Mouse (Mus musculus) heart, embryonic 10.5 days (tissue): ENCODE results near the gene Rabgap1l. TPM values are rescaled to one million over a fixed set of nuclear protein-coding genes. Genes with fewer than 3 reads are reported as not detected.

Experiments
- DNase-seq: peaks from one replicate; pipeline ENCODE4 v3.0.0-alpha.2; 2017; ENCODE audit warnings: low spot score
- H3K27ac ChIP-seq: fragments of 300-500 bp; sonication (generic); 2 replicates; pipeline ENCODE4 v1.5.1; 2016; ENCODE audit warnings: mild to moderate bottlenecking
- H3K27me3 ChIP-seq: fragments of 300-500 bp; sonication (generic); 2 replicates; pipeline ENCODE4 v1.6.1; 2016; ENCODE audit warnings: mild to moderate bottlenecking; ENCODE audit not compliant: poor library complexity, insufficient read depth, severe bottlenecking
- H3K36me3 ChIP-seq: fragments of 300-500 bp; sonication (generic); 2 replicates; pipeline ENCODE4 v1.6.1; 2016; ENCODE audit warnings: mild to moderate bottlenecking, moderate library complexity
- H3K4me1 ChIP-seq: fragments of 300-500 bp; sonication (generic); 2 replicates; pipeline ENCODE4 v1.6.1; 2016; ENCODE audit warnings: mild to moderate bottlenecking
- H3K4me3 ChIP-seq: fragments of 300-500 bp; sonication (generic); 2 replicates; pipeline ENCODE4 v1.5.1; 2016; ENCODE audit warnings: mild to moderate bottlenecking, moderate library complexity
- H3K9me3 ChIP-seq: fragments of 300-500 bp; sonication (generic); 2 replicates; pipeline ENCODE4 v1.6.1; 2016; ENCODE audit warnings: mild to moderate bottlenecking, moderate library complexity
- WGBS: fragments of 180-500 bp; shearing (Covaris S2); methylation state at CpG from one replicate; pipeline ENCODE4 v1.1.7; 2016; 5-methylcytosine and 5-hydroxymethylcytosine counted together
- polyA plus RNA-seq: library from polyadenylated mRNA; unstranded; fragments of >200 nt; fragmentation: Nextera tagmentation; extraction: Ambion mirVana; gene quantifications from 2 replicates; pipeline ENCODE4 v1.2.1, GENCODE M21; 2016

The Rabgap1l gene
- polyA plus RNA-seq, 1 experiment from 2014 or later: 28.1 TPM

GRCm38 (mm10) chr1:160535649-160536048, 257.4 kb downstream of the Rabgap1l start:
- Histone ChIP-seq H3K4me1 (peaks cover 10% of the 10 kb centered on the region; the same call in 1 of the 2 replicates), H3K36me3 (no peaks in the 10 kb centered on the region), H3K4me3 (no peak overlapping the region), H3K27me3 (no peaks in the 10 kb centered on the region), H3K9me3 (no peaks in the 10 kb centered on the region), H3K27ac (peak overlapping the region; percentile 62; the same call in 1 of the 2 replicates)
- DNase-seq: no peak
- WGBS: 84% methylated on average over 8 of the region's 8 CpGs

- no peak for DNase-seq
- Histone ChIP-seq H3K36me3 (no peaks in the 10 kb centered on the region), H3K4me3 (no peak overlapping the region), H3K9me3 (no peaks in the 10 kb centered on the region), H3K27me3 (no peaks in the 10 kb centered on the region), H3K27ac (no peak overlapping the region), H3K4me1 (peaks cover 10% of the 10 kb centered on the region; the same call in 1 of the 2 replicates)
- WGBS: 65% methylated on average over 2 of the region's 2 CpGs
These were observed 258.3 kb downstream of the Rabgap1l start for GRCm38 (mm10) chr1:160534571-160535335.

DNA sequence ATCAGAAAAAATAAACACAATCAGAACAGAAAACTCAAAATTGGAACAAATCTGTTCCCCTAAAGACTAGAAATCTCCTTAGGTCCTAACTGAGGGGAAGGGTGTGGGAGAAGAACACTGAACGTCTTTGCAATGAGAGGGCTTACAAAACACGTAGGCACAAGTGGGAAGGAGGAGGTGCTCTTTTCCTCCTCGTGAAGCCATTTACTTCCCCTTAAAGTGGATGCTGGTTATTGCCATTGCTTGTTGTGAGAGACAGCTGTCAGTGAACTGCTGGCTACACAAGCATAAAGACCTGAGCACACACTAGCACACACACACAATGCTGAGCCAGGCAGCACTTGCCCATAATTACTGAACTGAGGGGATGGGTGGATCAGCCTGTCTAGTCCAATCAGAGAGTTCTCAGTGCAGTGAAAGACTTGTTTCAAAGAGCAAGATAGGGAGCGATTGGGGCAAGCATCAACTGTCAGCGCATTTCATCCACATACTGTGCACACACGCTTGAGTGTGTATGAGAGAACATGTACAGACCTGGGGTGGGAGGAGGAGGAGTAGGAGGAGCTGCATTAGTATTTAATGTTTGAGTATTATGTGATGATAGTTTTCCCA, 259.7 kb downstream of the Rabgap1l start:
- H3K27me3 ChIP-seq: no peaks in the 10 kb centered on the region
- no peak for DNase-seq
- H3K36me3 ChIP-seq: no peaks in the 10 kb centered on the region
- peaks cover 10% of the 10 kb centered on the region; the same call in 1 of the 2 replicates for H3K4me1 ChIP-seq
- peak overlapping the region; percentile 38; the same call in 1 of the 2 replicates for H3K27ac ChIP-seq
- no peak overlapping the region for H3K4me3 ChIP-seq
- 52% methylated on average over 6 of the region's 6 CpGs for WGBS
- H3K9me3 ChIP-seq: no peaks in the 10 kb centered on the region

DNA sequence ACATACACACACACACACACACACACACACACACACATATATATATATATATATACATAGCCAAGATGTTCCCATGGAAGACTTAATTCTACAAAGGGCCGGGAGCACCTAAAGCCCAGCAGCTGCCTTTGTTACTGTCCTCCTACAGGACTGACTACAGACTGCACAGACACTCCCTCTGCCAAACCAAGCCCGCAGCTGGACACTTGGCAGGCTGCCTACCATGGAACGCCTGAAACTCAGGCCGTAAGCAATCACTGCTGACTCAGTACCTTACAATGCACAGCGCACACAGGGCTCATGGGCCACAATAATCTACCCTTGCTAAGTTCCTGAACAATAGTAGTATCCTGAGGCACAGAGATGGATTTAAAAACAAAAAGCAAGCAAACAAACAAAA, 261.6 kb downstream of the Rabgap1l start:
- no peaks in the 10 kb centered on the region for H3K36me3 ChIP-seq
- peak; percentile 88 for DNase-seq
- no peaks in the 10 kb centered on the region for H3K27me3 ChIP-seq
- H3K9me3 ChIP-seq: no peaks in the 10 kb centered on the region
- peaks cover 10% of the 10 kb centered on the region; the same call in 1 of the 2 replicates for H3K4me1 ChIP-seq
- H3K27ac ChIP-seq: no peak overlapping the region
- no peak overlapping the region for H3K4me3 ChIP-seq
- WGBS: 43% methylated on average over 5 of the region's 5 CpGs

- no peak for DNase-seq
- Histone ChIP-seq H3K4me1 (peaks cover 12% of the 10 kb centered on the region; the same call in 1 of the 2 replicates), H3K4me3 (no peak overlapping the region), H3K27me3 (no peaks in the 10 kb centered on the region), H3K27ac (no peak overlapping the region), H3K36me3 (no peaks in the 10 kb centered on the region), H3K9me3 (no peaks in the 10 kb centered on the region)
- WGBS: 47% methylated on average over 3 of the region's 3 CpGs
These were observed 271.1 kb downstream of the Rabgap1l start for GRCm38 (mm10) chr1:160521918-160522317.

- Histone ChIP-seq H3K36me3 (no peaks in the 10 kb centered on the region), H3K9me3 (no peaks in the 10 kb centered on the region), H3K4me1 (peaks cover 12% of the 10 kb centered on the region; the same call in 1 of the 2 replicates), H3K4me3 (no peak overlapping the region), H3K27ac (peak overlapping the region; percentile 23; the same call in 1 of the 2 replicates), H3K27me3 (no peaks in the 10 kb centered on the region)
- WGBS: 45% methylated on average over 3 of the region's 3 CpGs
- no peak for DNase-seq
These were observed 272.3 kb downstream of the Rabgap1l start for GRCm38 (mm10) chr1:160520665-160521064.

DNA sequence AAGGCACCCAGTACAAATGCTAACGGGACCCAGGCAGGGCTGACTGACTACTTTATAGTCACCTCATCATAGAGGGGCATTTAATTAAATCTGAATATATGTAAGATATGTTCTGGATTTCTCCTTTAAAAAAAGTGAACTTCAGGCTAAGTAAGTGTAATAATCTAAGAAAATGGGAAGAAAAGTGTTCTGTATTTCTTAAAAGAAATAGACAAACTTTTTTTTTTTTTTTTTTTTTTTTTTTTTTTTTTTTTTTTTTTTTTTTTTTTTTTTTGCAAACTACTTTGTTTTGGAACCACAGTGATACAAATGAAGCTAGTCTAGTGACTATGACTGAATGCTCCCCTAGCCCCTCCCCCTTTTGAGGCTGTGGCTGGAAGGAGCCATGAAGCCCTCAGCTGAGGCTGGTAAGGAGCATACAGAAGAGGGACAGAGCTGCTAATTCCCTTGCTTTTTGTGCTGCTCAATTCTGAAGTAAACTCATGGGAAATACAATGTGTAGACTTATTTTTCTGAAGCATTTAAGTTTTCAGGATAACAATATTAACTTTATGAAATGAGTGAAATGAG, 273.0 kb downstream of the Rabgap1l start:
- no peak for DNase-seq
- no peak overlapping the region for H3K27ac ChIP-seq
- H3K9me3 ChIP-seq: no peaks in the 10 kb centered on the region
- no peaks in the 10 kb centered on the region for H3K27me3 ChIP-seq
- no peaks in the 10 kb centered on the region for H3K36me3 ChIP-seq
- 85% methylated on average over 1 of the region's 1 CpGs for WGBS
- peaks cover 12% of the 10 kb centered on the region; the same call in 1 of the 2 replicates for H3K4me1 ChIP-seq
- H3K4me3 ChIP-seq: no peak overlapping the region

DNA sequence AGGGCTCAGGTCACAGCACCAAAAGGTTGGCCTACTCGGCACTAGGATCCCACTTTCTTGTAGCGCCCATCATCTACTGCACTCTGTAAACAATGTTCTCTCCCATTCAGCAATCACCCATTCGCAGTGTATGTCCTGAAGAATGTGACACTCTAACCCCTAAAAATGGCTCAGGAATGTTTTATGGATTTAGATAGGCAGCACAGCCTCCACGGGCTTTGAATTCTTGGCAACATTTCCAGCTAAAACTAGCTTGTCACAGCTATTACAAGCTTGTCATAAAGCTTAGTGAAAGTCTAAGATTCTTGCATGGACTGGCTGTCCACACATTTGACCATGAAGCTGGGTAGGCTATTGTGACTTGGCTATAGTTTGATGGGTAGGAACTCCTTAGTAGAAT, 274.5 kb downstream of the Rabgap1l start:
- no peak overlapping the region for H3K4me3 ChIP-seq
- DNase-seq: no peak
- H3K27ac ChIP-seq: no peak overlapping the region
- H3K27me3 ChIP-seq: no peaks in the 10 kb centered on the region
- no peaks in the 10 kb centered on the region for H3K36me3 ChIP-seq
- WGBS: 58% methylated on average over 4 of the region's 4 CpGs
- H3K4me1 ChIP-seq: peaks cover 12% of the 10 kb centered on the region; the same call in 1 of the 2 replicates
- H3K9me3 ChIP-seq: no peaks in the 10 kb centered on the region

DNA sequence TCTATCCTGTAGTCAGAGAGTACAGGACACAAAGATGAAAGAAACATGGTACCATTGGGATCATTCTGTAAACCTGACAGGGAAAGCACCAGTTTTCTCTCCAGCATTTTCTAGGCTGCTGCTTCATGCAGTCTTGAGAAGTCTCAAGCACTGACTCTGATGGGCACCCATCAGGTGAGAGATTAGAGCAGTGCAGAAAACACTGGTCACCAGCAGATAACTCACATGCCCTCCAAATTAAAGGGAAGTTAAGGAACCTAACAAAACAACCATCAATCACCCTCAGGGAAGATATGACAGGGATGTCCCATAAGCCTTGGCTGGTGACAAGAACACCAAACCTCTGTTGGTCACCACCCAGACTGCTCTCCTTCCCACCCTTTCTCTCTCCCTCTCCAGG, 285.2 kb downstream of the Rabgap1l start:
- DNase-seq: no peak
- H3K36me3 ChIP-seq: no peaks in the 10 kb centered on the region
- no peak overlapping the region for H3K27ac ChIP-seq
- no peaks in the 10 kb centered on the region for H3K9me3 ChIP-seq
- no peaks in the 10 kb centered on the region for H3K4me1 ChIP-seq
- no peak overlapping the region for H3K4me3 ChIP-seq
- no peaks in the 10 kb centered on the region for H3K27me3 ChIP-seq

- 76% methylated on average over 3 of the region's 3 CpGs for WGBS
- DNase-seq: no peak
- no peaks in the 10 kb centered on the region for H3K9me3 ChIP-seq
- H3K4me3 ChIP-seq: no peak overlapping the region
- no peaks in the 10 kb centered on the region for H3K27me3 ChIP-seq
- no peak overlapping the region for H3K27ac ChIP-seq
- no peaks in the 10 kb centered on the region for H3K36me3 ChIP-seq
- no peaks in the 10 kb centered on the region for H3K4me1 ChIP-seq
These were observed 296.0 kb downstream of the Rabgap1l start for GRCm38 (mm10) chr1:160496906-160497577.

GRCm38 (mm10) chr1:160485731-160486130, 307.3 kb downstream of the Rabgap1l start:
- H3K27ac ChIP-seq: no peak overlapping the region
- WGBS: 48% methylated on average over 3 of the region's 3 CpGs

GRCm38 (mm10) chr1:160485028-160485427, 308.0 kb downstream of the Rabgap1l start:
- Histone ChIP-seq H3K27me3 (no peaks in the 10 kb centered on the region), H3K9me3 (no peaks in the 10 kb centered on the region), H3K27ac (no peak overlapping the region), H3K4me1 (no peaks in the 10 kb centered on the region), H3K36me3 (no peaks in the 10 kb centered on the region), H3K4me3 (no peak overlapping the region)
- DNase-seq: no peak
- WGBS: 92% methylated on average over 7 of the region's 7 CpGs

More at GRCm38 (mm10) chr1:160485731-160486130, 307.3 kb downstream of the Rabgap1l start:
- H3K27me3 ChIP-seq: no peaks in the 10 kb centered on the region
- H3K9me3 ChIP-seq: no peaks in the 10 kb centered on the region
- H3K4me1 ChIP-seq: no peaks in the 10 kb centered on the region
- H3K36me3 ChIP-seq: no peaks in the 10 kb centered on the region
- no peak for DNase-seq
- no peak overlapping the region for H3K4me3 ChIP-seq

DNA sequence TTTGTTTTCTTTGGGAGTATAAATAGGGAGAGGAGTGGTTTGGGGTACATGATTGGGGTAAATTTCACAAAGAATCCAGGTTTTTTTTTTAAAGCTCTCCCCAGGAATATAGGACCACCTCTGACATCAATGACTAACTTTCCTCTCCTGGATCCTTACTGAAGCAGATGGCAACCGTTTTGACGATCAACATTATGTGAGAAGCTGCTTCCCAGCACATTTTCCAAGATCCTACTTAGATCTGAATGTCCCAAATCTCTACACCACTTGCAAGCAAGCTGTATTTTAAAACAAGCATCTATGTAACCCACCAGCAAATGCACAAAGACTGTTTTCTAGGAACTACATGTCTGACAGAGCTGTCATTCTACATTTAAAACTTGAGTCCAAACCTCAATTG, 311.4 kb downstream of the Rabgap1l start:
- DNase-seq: no peak
- no peaks in the 10 kb centered on the region for H3K4me1 ChIP-seq
- no peaks in the 10 kb centered on the region for H3K36me3 ChIP-seq
- no peak overlapping the region for H3K27ac ChIP-seq
- no peak overlapping the region for H3K4me3 ChIP-seq
- no peaks in the 10 kb centered on the region for H3K27me3 ChIP-seq
- WGBS: 86% methylated on average over 2 of the region's 2 CpGs
- H3K9me3 ChIP-seq: no peaks in the 10 kb centered on the region
